ENCODE assay signal across 8 mouse cellular contexts in the genomic region with DNA sequence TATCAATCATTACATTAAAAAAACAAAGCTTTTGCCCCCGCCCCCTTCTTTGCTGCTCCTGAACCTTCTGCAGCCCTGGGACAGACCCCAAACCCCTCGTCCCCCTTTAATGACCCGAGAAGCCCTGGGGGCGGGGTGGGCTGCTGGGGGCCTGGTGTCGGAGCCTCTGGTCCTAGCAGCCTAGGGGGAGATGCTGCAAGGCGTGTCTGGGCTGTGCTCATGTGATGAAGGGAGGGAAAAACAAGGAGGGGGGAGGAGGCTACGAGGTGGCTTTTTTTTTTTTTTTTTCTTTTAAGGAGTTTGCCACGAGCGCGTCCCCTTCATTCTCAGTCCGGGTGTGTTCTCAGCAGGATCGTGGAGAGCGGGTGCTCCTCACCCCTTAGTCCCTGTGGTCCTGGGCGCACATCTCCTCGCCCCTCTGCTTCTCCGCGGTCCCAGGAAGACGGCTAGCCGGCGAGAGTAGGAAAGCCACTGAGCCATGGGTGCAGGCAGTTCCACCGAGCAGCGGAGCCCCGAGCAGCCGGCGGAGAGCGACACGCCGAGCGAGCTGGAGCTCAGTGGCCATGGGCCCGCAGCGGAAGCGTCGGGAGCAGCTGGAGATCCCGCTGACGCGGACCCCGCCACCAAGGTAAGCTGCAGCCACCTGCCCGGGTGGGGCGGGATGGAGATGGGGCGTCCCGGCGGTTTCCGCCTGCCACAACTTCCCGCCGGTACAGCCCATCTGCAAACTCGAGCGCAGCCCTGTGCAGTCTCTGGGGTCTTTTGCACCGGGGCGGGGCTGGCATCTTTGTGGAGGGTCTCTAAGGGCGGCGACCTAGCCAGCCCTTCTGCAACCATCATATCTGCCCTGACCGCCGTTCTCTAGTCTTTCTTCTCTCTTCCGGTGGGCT. TPM values are rescaled to one million over a fixed set of nuclear protein-coding genes. Genes with fewer than 3 reads are reported as not detected.
A peak's percentile ranks its signal among the peaks of the same experiment; 100 is the strongest.
DNase-seq lines count a peak whose midpoint lies in the region; ATAC-seq and TF ChIP-seq lines count a peak whose summit lies in the region.

Gene Akap12, plus strand, starts transcription at position 340 of the 890 bp plus-strand sequence.

- H3K9me3 ChIP-seq in forebrain, embryonic 13.5 days (replicated peaks), result no peaks in the 10 kb centered on the region

- no peak for TF ChIP-seq POLR2A in brain, embryonic 14.5 days (IDR thresholded peaks at IDR 0.05; ENCODE audit: borderline replicate concordance, extremely low read depth, insufficient read depth, insufficient read length, poor library complexity, severe bottlenecking)

- peak within 1 kb of the TSS; percentile 94 for H3K4me2 ChIP-seq in forebrain, embryonic 13.5 days

- ATAC-seq in forebrain, embryonic 13.5 days, result peak; percentile 83

- peak within 1 kb of the TSS; percentile 35 for H3K27ac ChIP-seq in forebrain, embryonic 13.5 days

- H3K9ac ChIP-seq in forebrain, embryonic 13.5 days, result peak within 1 kb of the TSS; percentile 81

- no peaks in the 10 kb centered on the region for H3K36me3 ChIP-seq in forebrain, embryonic 13.5 days (ENCODE audit: poor library complexity, severe bottlenecking)

- WGBS in forebrain, embryonic 13.5 days, result under 1% methylated on average over 54 of the region's 54 CpGs

- H3K4me1 ChIP-seq in forebrain, embryonic 13.5 days, result peaks cover 20% of the 10 kb centered on the region

- no peaks in the 10 kb centered on the region for H3K27me3 ChIP-seq in forebrain, embryonic 13.5 days

- intact Hi-C loops in heart, postnatal 14 days (cut with DNase I), result no loop called here

- DNase-seq in Muller cell, postnatal 12 days (ENCODE audit: inconsistent ontology term), result peak; percentile 77
- DNase-seq in brain, embryonic 14.5 days (ENCODE audit: low read depth), result peak; percentile 74
- DNase-seq in heart, postnatal 14 days, result peak; percentile 49 to 52
- DNase-seq in layer of hippocampus, postnatal 10 days (ENCODE audit: low spot score in 2 of 2), result peak; percentile 49 to 50
- peak; percentile 42 for DNase-seq in lung, postnatal 14 days
- peak; percentile 22 to 42 for DNase-seq in right cerebral cortex, adult 2 months (ENCODE audit: low spot score in 2 of 2)
- peak; percentile 41 for DNase-seq in yolk sac, embryonic 10.5 days (ENCODE audit: low spot score)

- no peak for TF ChIP-seq CTCF in brain, embryonic 14.5 days (IDR thresholded peaks at IDR 0.05; ENCODE audit: borderline replicate concordance, extremely low read depth, insufficient read depth, insufficient read length)

- H3K4me3 ChIP-seq in forebrain, embryonic 13.5 days, result peak within 1 kb of the TSS; percentile 68

RNA-seq across cellular contexts. Expression of gene Akap12, which starts in this region (rescaled TPM):
- 12.5 and 37.3 TPM in 2 replicates for polyA plus RNA-seq in brain, embryonic 14.5 days (2012; rRNA removed)
- polyA plus RNA-seq in forebrain, embryonic 13.5 days (2015; fragmentation: Nextera tagmentation; extraction: Ambion mirVana), result 14.7 and 16.3 TPM in 2 replicates
- total RNA-seq in heart, postnatal 14 days (2021), result 10 to 100 TPM; 33.5 to 33.6 TPM
- total RNA-seq in layer of hippocampus, postnatal 10 days (2021), result 10 to 100 TPM; 32.3 to 33.1 TPM

Comparison
In these comparisons a context has a peak if more than half of its experiments do, and no peak if none do; other contexts are left out.
1. Peak in every context shown above with its lines: DNase-seq, ATAC-seq, H3K4me3 ChIP-seq and H3K27ac ChIP-seq.